Mouse (Mus musculus): ENCODE measurements around the gene Izumo4. TPM values are rescaled to one million over a fixed set of nuclear protein-coding genes. Genes with fewer than 3 reads are reported as not detected.

The Izumo4 gene
- total and polyA plus RNA-seq, 2 experiments, result 18.3 to 49.7 TPM

DNA sequence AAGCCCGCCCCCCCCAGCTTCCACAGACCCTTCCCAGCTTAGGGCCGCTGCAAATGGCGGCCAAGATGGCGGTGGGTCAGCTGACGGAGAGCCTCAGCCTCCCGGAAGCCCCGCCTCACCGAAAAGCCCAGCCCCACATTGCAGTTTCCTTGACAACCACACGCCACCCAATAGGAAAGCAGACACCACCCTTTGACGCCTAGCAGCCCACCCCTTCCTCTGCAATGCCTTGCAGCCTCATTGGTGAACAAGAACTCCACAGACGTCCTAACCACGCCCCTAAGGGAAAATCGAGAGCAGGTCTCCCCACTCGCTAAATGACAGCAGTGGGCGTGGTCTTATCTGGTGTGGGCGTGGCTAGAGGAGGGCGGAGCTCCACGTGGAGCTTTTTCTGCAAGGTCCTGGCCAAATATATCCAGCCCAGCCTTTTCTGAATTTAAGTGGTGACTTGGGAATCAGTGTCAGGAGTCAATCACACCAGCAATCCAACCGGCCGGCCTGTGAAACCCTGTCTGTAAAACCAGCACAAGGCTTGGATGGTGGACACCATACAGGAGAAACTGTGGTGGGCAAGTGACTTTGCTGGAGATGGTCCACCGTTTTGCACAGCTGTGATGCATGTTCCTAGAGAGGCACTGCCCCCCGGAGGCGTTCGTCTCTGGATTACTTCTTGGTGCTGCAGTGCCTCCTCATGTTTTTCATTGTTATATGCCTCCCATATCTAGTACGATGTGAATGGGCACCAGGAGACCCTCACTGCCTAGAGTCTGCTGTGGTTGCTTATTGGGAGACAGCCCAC lies 40.4 kb downstream of the Izumo4 start, which contains the start of gene Ap3d1:
Ap3d1 (minus strand) TSS at position 85 of the 799 bp plus-strand sequence.
- peak within 1 kb of the TSS; percentile 60 for H3K27ac ChIP-seq (replicated peaks; ENCODE audit: insufficient read depth, low read depth, low read length)
- WGBS, result 2% methylated on average over 25 of the region's 25 CpGs

DNA sequence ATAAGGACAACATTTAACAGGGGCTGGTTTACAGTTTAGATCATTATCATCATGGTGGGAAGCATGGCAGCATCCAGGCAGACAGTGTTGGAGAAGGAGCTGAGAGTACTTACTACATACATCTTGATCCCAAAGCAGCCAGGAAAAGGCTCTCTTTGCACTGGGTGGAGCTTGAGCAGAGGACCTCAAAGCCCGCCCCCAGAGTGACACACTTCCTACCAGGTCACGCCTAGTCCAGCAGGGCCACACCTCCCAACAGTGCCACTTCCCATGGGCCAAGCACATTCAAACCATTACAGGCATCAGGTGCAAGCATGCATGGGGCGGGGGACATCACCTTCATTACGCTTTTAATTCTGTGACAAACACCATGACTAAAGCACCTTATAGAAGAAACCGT lies 42.3 kb downstream of the Izumo4 start:
- Histone ChIP-seq H3K4me3 (ENCODE audit: insufficient read depth, low read depth, low read length) (no peak overlapping the region), H3K27ac (replicated peaks; ENCODE audit: insufficient read depth, low read depth, low read length) (no peak overlapping the region), H3K4me1 (ENCODE audit: control insufficient read depth, insufficient read depth, low read length) (peaks cover 14% of the 10 kb centered on the region), H3K27me3 (ENCODE audit: control insufficient read depth, insufficient read depth, low read length) (no peaks in the 10 kb centered on the region), H3K79me2 (ENCODE audit: control insufficient read depth, insufficient read depth, low read length) (peaks cover 26% of the 10 kb centered on the region), H3K36me3 (ENCODE audit: control insufficient read depth, insufficient read depth, low read length) (no peaks in the 10 kb centered on the region), H3K9ac (ENCODE audit: low read depth, low read length) (no peak overlapping the region)
- WGBS, result 28% methylated on average over 5 of the region's 5 CpGs
- DNase-seq (ENCODE audit: extremely low read depth, low read depth, low spot score), result peak; percentile 81
- TF ChIP-seq POLR2A (IDR thresholded peaks at IDR 0.05; ENCODE audit: extremely low read depth, insufficient read depth, low read length), result no peak
- no peak for TF ChIP-seq CTCF (IDR thresholded peaks at IDR 0.05; ENCODE audit: low read depth, low read length)

More for the DNA sequence above, 40.4 kb downstream of the Izumo4 start, which contains the start of gene Ap3d1:
- no peaks in the 10 kb centered on the region for H3K36me3 ChIP-seq (ENCODE audit: control insufficient read depth, insufficient read depth, low read length)
- peak within 1 kb of the TSS; percentile 90 for H3K9ac ChIP-seq (ENCODE audit: low read depth, low read length)
- peak within 1 kb of the TSS; percentile 94 for H3K4me3 ChIP-seq (ENCODE audit: insufficient read depth, low read depth, low read length)
- peaks cover 38% of the 10 kb centered on the region for H3K79me2 ChIP-seq (ENCODE audit: control insufficient read depth, insufficient read depth, low read length)
- H3K4me1 ChIP-seq (ENCODE audit: control insufficient read depth, insufficient read depth, low read length), result peaks cover 18% of the 10 kb centered on the region
- peak; percentile 100 for DNase-seq (ENCODE audit: extremely low read depth, low read depth, low spot score)
- TF ChIP-seq CTCF (IDR thresholded peaks at IDR 0.05; ENCODE audit: low read depth, low read length) (no peak), POLR2A (IDR thresholded peaks at IDR 0.05; ENCODE audit: extremely low read depth, insufficient read depth, low read length) (peak; percentile 55; the same call in 1 of the 2 replicates)
- no peaks in the 10 kb centered on the region for H3K27me3 ChIP-seq (ENCODE audit: control insufficient read depth, insufficient read depth, low read length)

DNA sequence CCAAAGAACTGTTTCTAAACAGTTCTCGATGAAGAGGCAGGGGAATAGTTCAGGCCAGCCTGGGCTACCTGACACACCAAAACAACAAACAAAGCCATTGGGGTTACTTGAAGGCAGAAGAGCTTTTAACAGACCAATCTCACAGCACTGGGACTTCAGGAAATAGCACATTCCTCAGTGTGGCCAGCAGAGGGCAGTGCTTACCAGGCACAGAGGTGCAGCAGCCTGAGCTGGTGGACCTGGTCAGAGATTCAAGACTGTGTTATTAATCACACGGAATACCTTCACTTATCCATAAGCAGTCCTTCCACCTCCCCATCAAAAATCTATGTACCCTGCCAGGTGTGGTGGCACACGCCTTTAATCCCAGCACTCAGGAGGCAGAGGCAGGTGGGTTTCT lies 45.4 kb downstream of the Izumo4 start:
- Histone ChIP-seq H3K9ac (ENCODE audit: low read depth, low read length) (no peak overlapping the region), H3K27ac (replicated peaks; ENCODE audit: insufficient read depth, low read depth, low read length) (no peak overlapping the region), H3K27me3 (ENCODE audit: control insufficient read depth, insufficient read depth, low read length) (no peaks in the 10 kb centered on the region), H3K4me1 (ENCODE audit: control insufficient read depth, insufficient read depth, low read length) (peaks cover 7% of the 10 kb centered on the region; the same call in 1 of the 2 replicates), H3K4me3 (ENCODE audit: insufficient read depth, low read depth, low read length) (no peak overlapping the region), H3K36me3 (ENCODE audit: control insufficient read depth, insufficient read depth, low read length) (no peaks in the 10 kb centered on the region), H3K79me2 (ENCODE audit: control insufficient read depth, insufficient read depth, low read length) (no peaks in the 10 kb centered on the region)
- TF ChIP-seq CTCF (IDR thresholded peaks at IDR 0.05; ENCODE audit: low read depth, low read length) (peak; percentile 99), POLR2A (IDR thresholded peaks at IDR 0.05; ENCODE audit: extremely low read depth, insufficient read depth, low read length) (no peak)
- under 1% methylated on average over 3 of the region's 3 CpGs for WGBS
- DNase-seq (ENCODE audit: extremely low read depth, low read depth, low spot score), result peak; percentile 71

DNA sequence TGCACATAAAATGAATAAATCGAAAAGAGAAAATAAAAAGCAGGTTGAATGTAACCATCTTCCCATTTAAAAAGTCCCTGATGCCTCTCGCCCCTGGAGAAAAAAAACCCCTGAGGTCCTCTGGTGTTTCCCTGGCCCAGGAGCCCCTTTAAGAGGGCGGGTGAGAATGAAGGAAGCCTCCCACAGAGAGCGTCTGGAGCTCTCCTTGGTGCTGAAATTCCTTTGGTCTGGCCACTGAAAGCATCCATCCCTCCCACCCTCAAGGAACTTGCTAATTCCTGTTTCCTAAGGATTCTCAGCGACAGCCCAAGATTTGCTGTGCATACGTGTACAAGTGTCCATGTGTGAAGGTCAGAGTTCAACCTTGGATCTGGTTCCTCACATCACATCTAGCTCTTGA lies 46.6 kb downstream of the Izumo4 start:
- 15% methylated on average over 6 of the region's 6 CpGs for WGBS
- Histone ChIP-seq H3K79me2 (ENCODE audit: control insufficient read depth, insufficient read depth, low read length) (no peaks in the 10 kb centered on the region), H3K4me3 (ENCODE audit: insufficient read depth, low read depth, low read length) (no peak overlapping the region), H3K36me3 (ENCODE audit: control insufficient read depth, insufficient read depth, low read length) (no peaks in the 10 kb centered on the region), H3K4me1 (ENCODE audit: control insufficient read depth, insufficient read depth, low read length) (peaks cover 7% of the 10 kb centered on the region), H3K27me3 (ENCODE audit: control insufficient read depth, insufficient read depth, low read length) (no peaks in the 10 kb centered on the region), H3K27ac (replicated peaks; ENCODE audit: insufficient read depth, low read depth, low read length) (no peak overlapping the region), H3K9ac (ENCODE audit: low read depth, low read length) (no peak overlapping the region)
- DNase-seq (ENCODE audit: extremely low read depth, low read depth, low spot score), result peak; percentile 44
- TF ChIP-seq POLR2A (IDR thresholded peaks at IDR 0.05; ENCODE audit: extremely low read depth, insufficient read depth, low read length) (no peak), CTCF (IDR thresholded peaks at IDR 0.05; ENCODE audit: low read depth, low read length) (no peak)

DNA sequence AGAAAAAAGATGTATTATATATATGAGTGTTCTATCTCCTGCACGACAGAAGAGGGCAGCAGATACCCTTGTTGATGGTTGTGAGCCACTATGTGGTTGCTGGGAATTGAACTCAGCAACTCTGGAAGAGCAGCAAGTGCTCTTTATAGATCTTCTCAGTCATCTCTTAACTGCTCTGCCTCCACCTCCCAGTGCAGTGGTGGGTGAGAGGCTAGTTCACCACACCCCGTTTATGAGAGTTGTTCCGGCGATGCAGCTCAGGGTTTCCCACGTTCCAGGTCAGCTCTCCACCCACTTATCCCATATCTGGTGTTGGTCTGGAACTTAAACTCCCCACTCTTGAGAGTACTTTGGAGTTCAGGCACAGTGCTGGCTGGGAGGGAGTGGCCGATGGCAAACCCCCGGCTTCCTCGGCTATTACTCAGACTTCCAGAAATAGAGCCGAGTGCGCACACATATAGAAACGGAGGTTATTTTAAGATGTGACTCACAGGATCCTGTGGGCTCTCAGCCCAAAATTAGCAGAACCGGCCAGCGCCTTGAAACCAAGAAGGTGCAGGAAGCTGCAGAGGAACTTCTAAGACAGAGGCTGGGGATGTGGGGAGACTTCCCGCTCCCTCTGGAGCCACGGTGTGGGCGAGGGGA lies 49.3 kb downstream of the Izumo4 start:
- DNase-seq (ENCODE audit: extremely low read depth, low read depth, low spot score), result peak; percentile 58
- peak overlapping the region; percentile 10; the same call in 1 of the 2 replicates for H3K27ac ChIP-seq (replicated peaks; ENCODE audit: insufficient read depth, low read depth, low read length)
- peaks cover 9% of the 10 kb centered on the region for H3K4me1 ChIP-seq (ENCODE audit: control insufficient read depth, insufficient read depth, low read length)
- H3K4me3 ChIP-seq (ENCODE audit: insufficient read depth, low read depth, low read length), result no peak overlapping the region
- 16% methylated on average over 16 of the region's 16 CpGs for WGBS
- TF ChIP-seq POLR2A (IDR thresholded peaks at IDR 0.05; ENCODE audit: extremely low read depth, insufficient read depth, low read length) (no peak), CTCF (IDR thresholded peaks at IDR 0.05; ENCODE audit: low read depth, low read length) (peak; percentile 33; the same call in 1 of the 2 replicates)
- peaks cover 12% of the 10 kb centered on the region; the same call in 1 of the 2 replicates for H3K79me2 ChIP-seq (ENCODE audit: control insufficient read depth, insufficient read depth, low read length)
- no peaks in the 10 kb centered on the region for H3K27me3 ChIP-seq (ENCODE audit: control insufficient read depth, insufficient read depth, low read length)
- no peak overlapping the region for H3K9ac ChIP-seq (ENCODE audit: low read depth, low read length)
- no peaks in the 10 kb centered on the region for H3K36me3 ChIP-seq (ENCODE audit: control insufficient read depth, insufficient read depth, low read length)

Data from liver, adult 2 months (tissue).